Mouse (Mus musculus) cerebellum, adult 9-11 months (tissue): ENCODE measurements at regions not wholly inside any gene's neighbourhood (a gene's known extent, or its start where the extent isn't known, plus 50 kb on each side); places are given as distances from the start of the nearest gene placed in this dataset.

Experiments
- DNase-seq: peaks from one replicate; pipeline ENCODE4 v3.0.0; 2022

- no peak for DNase-seq
Measured at GRCm38 (mm10) chr1:30540088-30540698, 333.5 kb downstream of the Phf3 start.

- DNase-seq, result no peak
Measured at GRCm38 (mm10) chr1:30536989-30537975, 336.4 kb downstream of the Phf3 start.

- no peak for DNase-seq
Measured at GRCm38 (mm10) chr1:30517348-30517747, 356.4 kb downstream of the Phf3 start.

GRCm38 (mm10) chr1:30515846-30516245 is 357.9 kb downstream of the Phf3 start:
- no peak for DNase-seq

GRCm38 (mm10) chr1:30503224-30503623 is 370.5 kb downstream of the Phf3 start:
- DNase-seq, result no peak

- no peak for DNase-seq
Measured at GRCm38 (mm10) chr1:30460295-30460958, 413.3 kb downstream of the Phf3 start.

GRCm38 (mm10) chr1:30437964-30438363 is 435.8 kb downstream of the Phf3 start:
- no peak for DNase-seq

- no peak for DNase-seq
Measured at GRCm38 (mm10) chr1:30416582-30416981, 457.1 kb downstream of the Phf3 start.

- no peak for DNase-seq
Measured at GRCm38 (mm10) chr1:30414881-30415439, 458.8 kb downstream of the Phf3 start.
